Mouse (Mus musculus) small intestine, adult 2 months (tissue): ENCODE data around the gene Gdpgp1.

ENCODE experiments used
- CTCF ChIP-seq: fragments of 200-500 bp; IDR thresholded peaks from 2 replicates; pipeline ENCODE4 v1.5.1; 2012; ENCODE audit warnings: low read depth, mild to moderate bottlenecking, control low read depth, inconsistent platforms, low read length, moderate library complexity, mixed read lengths; ENCODE audit not compliant: insufficient replicate concordance, insufficient read length; ENCODE audit errors: extremely low read depth
- POLR2A ChIP-seq: fragments of 200-500 bp; IDR thresholded peaks from 2 replicates; pipeline ENCODE4 v1.6.1; 2012; ENCODE audit warnings: low read depth, mild to moderate bottlenecking, control low read depth, inconsistent platforms, low read length, moderate library complexity

- TF ChIP-seq CTCF (no peak), POLR2A (no peak)
Observed at GRCm38 (mm10) chr7:80233799-80234198, 1.1 kb downstream of the Gdpgp1 start.
